Mouse (Mus musculus): ENCODE results near the gene Gm20379.

The Gm20379 gene

DNA sequence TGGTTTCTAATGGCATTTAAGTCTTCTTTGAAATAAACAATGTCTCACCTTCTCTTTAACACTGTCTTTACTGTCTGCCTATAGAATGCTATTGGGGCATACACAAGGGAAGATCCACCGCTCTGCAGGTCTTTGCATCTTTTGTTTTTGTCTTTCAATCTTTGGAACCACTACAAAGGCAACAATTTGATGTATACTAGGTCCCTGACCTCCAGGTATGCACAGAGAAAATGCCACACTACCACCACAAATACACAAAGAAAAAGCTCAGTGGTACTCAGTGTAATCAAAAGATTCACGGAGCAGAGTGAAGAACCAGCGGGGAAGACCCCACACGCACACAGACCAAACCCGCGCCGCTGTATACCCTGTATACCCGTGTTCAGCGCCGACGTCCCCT is at the start of gene Gm20379:
Gene Gm20379 (plus strand): TSS at position 301 of the 400 bp plus-strand sequence.
- no peak for DNase-seq (ENCODE audit: low spot score)

DNA sequence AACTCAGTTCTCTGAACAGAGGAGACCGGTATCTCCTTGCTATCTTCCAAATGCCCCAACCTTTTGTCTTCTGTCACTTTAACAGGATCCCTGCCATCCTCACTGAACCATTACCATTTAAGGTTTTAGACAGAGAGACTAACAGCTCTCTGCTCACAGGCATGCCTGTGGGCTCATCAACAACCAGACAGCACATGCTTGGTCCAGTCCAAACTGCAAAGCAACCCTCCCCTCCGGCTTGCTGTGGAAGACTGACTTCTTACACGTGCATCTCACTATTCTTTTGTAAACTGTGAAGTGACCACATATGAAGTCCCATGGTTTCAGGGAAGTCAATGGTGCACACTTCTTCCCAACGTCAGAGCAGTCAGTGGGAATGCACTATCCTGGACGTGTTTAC is 44.5 kb upstream of the Gm20379 start:
- DNase-seq (ENCODE audit: low spot score): no peak

DNA sequence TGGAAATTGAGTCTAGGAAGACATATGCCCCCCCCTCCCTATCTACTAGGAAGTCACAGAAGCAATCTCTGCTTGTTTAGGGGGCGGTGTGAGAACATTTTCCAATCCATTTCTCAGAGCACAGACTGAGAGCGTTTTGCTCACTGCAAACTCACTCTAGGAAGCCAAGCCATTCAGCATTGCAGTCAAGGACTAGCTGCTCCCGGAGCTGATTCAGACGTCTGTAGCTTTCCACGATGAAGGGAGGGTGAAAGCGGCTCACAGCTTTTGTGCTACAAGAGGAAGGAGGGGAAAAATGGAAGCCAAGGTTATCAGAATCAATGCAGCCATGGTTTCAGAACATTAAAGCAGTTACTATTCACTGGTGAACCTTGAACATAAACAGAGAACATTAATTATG is 42.2 kb upstream of the Gm20379 start:
- DNase-seq (ENCODE audit: low spot score): no peak

DNA sequence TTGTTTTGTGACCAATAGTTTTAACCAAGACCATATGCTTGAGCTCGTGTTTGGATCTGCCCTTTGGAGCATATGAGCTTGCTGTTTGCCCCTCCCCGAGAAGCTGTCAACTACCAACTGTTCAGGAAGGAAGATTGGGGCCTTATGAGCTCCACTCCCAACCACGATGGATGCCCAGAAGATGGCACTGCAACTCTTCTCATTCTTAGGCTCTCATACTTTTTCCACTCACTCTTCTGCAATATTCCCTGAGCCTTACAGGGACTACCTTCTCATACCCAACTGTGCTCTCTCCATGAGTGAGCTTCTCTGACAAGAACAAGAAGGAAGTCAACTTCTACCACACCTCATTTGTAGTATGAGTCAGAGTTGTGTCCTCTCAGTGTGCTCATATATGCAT is 38.7 kb upstream of the Gm20379 start:
- DNase-seq (ENCODE audit: low spot score): no peak

DNA sequence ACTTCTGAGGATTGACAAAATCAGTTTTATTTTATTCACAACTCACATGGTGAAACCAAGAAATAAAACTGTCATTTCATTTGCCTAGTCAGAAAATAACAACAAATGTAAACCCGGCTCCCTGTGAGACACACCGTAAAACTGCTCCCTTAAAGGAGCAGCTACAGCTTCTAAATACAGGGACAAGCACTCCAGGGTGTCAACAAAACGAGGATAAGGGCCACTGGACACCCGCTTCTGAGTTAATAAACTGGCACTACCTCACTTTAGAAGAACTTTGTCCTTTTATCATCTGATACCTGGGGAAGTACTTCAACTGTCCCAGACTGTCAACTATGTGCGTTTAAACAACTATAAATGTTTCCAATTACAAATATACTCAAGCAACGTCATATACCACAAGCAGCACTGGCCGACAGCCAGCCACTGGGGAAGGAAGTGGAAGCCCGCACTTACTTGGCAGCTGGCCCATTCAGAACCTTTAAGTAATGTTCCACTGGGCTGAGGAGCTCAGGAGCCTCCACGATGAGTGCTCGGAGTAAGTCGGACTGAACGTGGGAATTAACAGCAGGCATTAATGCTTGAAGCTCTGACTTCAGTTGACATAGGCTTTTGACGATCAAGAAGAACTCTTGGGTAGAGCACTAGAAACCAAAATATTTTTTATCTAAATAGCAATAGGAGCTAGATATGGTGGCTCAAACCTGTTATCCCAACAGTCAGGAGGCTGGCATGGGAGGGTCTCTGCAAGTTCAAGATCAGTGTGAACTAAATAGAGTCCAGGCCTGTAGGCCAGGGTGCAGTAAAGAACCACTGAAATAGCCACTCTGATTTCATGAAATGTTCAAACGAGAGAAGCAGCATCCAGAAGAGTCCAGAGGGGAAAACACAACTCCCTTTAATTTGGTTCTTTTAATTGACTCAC is 31.2 kb upstream of the Gm20379 start:
- DNase-seq (ENCODE audit: low spot score): peak; percentile 32

DNA sequence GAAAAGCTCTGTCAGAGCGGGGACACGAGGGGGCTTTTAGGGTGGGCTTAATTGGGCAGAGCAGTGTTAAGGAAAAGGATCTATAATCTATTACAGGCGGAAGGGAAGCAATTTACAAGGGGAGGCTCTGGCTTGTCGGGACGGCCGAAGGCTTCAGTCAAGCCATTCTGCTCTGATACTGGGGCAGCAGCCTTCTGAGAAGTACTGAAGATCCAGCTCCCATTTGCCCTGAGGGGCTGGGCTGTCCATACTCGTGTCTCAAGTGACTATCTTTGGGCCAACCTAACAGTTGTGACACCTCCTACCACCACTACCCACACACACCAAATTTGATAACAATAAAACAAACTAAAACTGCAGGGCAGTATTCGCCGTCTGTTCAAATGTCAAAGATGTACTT is 30.5 kb upstream of the Gm20379 start:
- no peak for DNase-seq (ENCODE audit: low spot score)

DNA sequence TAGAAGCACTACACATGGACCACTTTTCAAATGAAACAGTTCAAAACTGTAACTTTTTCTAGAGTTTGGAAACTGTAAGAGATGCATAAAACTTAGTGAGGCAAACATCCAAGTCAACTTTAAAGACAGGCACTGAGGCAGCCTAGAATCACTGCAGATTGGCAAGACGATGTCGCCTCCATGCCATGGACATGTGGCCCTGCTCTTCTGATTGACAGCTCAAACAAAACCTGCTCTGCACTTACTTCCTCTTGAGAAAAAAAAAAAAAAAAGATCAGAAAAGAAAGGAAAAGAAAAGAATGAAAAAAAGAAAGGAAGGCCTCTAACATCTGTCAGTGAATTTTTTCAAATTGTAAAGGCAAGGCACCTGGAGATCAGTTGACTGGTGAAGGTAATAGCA is 28.8 kb upstream of the Gm20379 start:
- DNase-seq (ENCODE audit: low spot score): no peak

DNA sequence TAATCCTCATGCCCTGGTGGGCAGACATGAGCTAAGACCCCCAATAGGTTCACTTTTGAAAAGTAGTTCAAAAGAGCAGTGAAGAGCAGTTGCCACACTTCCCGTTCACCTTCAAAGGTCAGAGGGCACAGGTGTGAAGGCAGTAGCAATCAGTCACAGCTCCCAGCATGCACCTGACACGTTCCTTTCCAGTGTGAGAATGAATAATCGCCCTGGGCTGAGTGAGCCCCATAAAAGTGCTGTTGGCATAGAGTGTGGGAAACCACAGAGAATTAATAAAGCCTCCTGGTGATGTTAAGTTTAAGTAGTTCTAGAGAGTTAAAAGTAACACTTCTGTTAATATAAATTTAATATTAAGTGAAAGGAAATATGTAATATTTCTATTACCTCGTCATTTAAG is 14.2 kb upstream of the Gm20379 start:
- no peak for DNase-seq (ENCODE audit: low spot score)

DNA sequence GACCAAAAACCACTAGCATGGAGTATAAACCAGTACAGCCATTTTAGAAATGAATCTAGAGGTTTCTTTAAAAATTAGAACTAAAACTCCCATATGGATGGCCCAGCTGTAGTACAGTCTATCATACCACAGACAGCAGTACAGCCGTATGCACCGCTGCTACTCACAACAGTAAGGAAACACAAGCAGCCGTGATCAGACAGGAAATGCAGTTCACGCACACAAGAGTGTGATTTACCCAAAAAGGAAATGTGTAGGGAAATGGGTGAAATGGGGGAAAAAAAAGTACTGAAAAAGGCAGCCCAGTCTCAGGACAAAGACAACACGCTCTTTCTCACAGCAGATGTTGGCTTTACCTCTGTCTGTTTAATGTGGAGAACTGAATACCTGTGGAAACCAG is 11.9 kb upstream of the Gm20379 start:
- no peak for DNase-seq (ENCODE audit: low spot score)

DNA sequence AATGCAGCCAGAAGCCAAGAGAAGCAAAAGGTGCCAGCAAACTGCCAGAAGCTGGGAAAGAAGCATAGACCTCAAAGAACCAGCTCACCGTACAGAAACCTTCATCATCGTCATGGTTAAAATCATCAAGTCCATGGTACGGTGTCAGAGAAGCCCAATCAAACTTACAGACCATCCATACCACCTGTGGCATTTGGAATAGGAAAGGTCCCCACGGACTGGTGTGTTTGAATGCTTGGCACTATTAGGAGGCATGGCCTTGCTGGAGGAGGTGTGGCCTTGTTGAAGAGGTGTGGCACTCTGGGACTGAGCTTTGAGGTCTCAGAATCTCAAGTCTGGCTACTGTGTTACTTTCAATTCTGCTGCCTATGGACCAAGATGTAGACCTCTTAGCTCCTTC is 9.3 kb upstream of the Gm20379 start:
- no peak for DNase-seq (ENCODE audit: low spot score)

DNA sequence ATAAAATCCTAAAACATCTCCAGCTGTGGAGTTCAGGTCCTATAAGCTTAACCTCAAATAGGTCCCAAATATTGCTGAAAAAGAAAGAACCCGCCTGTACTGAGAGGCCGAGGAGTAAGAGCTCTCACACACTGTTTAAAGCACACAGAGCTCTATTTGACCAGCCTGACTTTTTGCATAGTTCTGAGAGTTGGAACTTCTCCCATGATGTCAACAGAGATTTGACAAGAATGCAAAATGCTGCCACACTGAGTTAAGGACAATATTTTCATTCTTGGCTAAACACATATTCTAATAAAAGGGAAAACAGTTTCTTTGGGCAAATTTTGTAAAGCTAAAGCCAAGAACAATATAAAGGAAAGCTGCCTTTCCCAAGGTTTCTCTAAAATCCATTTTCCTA is 8.8 kb upstream of the Gm20379 start:
- no peak for DNase-seq (ENCODE audit: low spot score)

DNA sequence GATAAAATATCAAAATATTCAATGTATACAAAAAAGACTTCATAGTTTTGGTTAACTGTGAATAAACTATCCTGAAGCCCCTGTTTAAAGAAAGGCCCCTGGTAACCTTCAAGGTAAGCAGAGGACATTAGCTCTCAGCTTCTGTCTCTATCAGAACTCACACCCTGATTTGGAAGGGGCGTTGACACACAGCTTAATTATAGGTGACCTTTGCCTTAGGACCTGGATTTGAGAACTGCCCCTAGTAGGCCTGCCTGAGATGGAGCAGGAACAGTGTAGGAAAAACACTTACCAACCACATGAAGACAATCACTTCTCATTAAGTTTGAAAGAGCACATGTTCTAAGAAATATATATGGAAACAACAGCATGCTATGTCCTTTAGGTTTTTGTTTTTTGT is 6.3 kb upstream of the Gm20379 start:
- no peak for DNase-seq (ENCODE audit: low spot score)

DNA sequence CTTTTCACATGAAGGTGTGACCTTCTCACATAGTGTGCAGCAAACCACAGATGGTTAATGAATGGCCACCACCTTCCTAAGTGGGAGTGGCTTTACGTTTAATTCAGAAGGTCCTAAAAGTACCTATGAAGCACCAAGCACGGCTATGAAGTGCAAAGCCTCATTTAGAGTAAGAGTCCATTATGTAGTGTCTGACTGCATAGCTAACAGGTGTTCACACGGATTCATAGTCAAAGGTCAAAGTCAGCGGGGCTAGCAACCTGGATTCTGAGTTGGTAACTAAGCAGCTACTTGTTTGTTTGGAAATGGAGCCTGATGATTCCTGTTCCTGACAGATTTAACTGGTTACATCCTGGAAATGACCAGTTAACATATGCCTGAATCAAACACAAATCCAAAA is 4.0 kb upstream of the Gm20379 start:
- DNase-seq (ENCODE audit: low spot score): no peak

DNA sequence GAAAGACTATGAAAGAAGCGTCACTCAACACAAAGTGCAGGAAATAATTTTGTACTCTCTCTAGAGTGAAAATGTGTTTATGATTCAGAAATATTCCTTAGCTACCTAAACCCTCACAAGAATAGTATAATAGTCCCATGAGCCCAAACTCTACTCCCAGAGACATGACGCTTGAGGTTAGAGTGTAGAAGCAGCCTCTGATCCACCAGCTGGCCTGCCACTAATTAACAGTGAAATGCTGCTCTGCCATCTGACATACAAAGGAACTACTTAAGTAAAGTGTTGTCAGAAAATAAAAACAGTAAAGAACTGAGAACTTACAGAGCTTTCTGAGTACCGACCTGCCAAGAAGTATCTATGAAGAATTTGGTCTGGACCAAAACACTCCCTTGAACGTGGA is 3.3 kb upstream of the Gm20379 start:
- DNase-seq (ENCODE audit: low spot score): no peak

DNA sequence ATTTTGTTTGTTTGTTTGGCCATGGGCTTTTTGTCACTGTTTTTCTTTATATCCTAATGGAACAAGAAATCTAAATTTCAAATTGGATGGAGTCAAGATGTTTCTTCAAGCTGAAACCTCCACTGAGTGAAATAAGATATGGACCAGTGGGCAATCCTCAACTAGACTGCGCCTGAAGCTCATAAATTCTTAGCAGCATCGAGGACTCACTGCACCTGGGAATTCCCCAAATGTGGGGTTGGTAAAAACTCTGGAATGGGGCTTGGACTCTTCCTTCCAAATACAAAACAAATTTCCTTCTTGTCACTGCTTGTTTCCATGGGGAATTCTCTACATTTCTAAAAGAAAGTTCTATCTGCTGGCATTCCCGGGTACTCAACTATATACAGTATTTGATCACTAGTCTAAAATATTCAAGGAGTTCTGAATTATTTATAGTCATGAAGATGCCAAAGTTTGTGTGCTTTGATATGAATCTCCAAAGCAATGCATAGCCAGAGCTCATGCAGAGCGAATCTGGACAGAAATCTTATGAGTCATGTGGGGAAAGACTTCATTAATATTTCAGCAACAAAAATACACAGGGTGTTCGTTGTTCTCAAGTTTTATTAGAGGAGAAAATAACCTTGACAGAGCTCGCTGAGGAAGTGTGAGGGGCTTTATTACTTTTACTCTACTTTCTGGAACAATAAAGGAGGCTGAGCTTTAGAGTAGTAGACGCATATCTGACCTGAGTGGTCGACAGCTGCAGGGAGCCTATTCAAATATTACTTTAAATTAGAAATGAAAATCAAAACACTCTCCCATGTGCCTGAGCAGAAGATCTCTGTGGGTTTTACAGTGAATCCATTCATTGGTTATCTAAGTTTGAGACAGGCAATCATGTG is 2.5 kb upstream of the Gm20379 start:
- no peak for DNase-seq (ENCODE audit: low spot score)

DNA sequence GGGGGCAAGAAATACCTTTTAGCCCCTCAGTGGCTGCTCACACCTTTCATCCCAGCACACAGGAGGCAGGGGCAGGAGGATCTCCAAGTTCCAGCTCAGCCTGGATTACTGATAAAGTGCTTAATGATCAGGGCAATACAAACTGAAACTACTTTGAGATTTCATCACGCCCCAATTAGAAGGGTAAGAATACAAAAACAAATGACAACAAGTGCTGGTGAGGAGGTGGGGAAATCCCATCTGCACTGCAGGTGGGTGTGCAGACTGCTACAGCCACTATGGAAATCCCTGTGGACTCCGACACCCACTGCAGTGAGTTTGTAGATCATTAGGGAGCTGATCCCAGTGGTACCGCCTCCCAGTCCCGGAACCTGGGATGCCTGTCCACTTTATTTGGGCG is 1.5 kb upstream of the Gm20379 start:
- DNase-seq (ENCODE audit: low spot score): no peak

DNA sequence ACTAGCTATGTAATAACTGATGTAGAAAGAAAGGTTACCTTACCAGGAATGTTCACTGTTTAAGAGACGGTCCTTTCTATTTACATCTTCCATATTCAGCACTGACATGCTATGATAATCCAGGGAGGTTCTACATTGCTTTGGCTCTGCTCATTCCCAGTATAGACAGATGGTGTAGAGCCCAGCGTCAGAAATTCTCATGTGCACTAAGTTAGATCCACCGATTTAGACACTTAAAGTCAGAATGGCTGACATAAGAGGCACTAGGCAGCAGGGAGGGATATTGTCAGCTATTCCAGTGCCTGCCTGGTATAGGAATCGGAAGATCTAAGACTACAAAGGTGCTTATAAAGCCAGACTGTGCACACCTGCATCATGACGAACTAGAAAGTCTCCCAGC is 8.8 kb downstream of the Gm20379 start:
- DNase-seq (ENCODE audit: low spot score): no peak

DNA sequence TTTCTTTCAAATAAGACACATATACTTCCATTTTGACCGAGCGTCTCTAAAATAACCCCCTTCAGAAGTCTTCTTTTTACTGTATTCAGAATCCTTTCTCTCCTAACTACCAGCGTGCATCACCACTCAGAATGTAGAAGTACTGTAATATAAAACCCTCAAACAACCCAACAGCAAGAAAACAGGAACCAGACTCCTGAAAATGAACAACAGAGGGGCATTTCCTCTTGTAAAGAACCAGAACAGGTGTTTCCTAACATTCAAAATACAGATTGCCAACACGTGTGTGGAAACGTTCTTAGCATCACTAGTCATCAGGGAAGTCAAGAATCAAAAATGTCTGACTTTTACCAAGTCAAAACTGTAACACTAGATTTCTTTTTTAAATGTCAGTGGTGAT is 15.0 kb downstream of the Gm20379 start:
- no peak for DNase-seq (ENCODE audit: low spot score)

DNA sequence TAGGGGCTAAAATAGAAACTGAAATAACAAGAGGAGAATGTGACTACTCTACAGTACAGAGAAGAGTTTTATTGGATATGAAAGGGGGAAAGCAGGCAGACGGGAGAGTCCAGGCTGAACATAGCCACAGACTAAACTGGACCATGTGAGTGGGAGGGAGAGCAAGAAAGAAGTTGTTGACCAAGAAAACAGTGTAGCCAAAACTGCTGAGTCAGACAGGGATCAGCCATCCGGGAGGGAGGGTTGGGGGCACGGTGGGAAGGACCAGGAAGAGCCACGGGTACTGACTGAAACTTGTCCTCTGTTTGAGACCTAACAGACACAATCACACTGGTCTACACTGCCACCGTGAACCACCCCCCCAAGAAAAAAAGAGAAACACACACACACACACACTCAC is 20.2 kb downstream of the Gm20379 start:
- no peak for DNase-seq (ENCODE audit: low spot score)

DNA sequence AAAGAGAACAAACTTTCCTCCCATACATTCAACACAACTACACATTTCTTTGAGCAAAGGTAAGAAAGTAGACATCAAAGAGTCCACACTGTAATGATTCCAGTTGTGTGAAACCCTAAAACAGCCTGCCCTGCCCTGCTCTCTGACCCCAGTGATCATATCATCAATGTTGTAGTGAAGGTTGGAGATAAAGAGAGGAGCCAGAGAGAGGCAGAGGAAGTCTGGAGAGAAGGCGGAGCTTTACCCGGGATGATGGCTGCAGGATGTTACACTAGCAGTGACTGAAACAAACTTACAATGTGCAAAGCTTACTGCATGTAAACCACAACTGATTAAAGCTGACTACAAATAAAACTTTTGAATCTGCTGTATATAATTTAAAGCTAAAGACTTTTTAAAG is 22.2 kb downstream of the Gm20379 start:
- no peak for DNase-seq (ENCODE audit: low spot score)

DNA sequence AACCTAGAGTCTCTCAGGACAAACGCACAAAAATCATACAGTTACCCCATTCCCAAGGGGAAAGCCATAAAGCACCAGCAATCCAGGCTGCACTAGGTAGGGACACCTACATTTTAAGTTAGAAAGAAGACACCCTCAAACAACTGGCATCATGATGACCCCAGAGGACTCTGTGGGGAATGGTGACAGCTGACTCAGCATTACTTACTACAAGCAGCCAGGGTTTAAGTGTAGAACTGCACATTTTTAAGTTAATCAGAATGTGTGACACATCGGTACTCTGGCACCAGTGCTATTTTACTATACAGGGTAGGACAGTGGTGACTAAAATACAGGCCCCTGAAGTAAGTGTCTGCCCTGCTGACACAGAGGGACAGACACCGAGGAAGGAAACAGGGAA is 24.8 kb downstream of the Gm20379 start:
- no peak for DNase-seq (ENCODE audit: low spot score)

DNA sequence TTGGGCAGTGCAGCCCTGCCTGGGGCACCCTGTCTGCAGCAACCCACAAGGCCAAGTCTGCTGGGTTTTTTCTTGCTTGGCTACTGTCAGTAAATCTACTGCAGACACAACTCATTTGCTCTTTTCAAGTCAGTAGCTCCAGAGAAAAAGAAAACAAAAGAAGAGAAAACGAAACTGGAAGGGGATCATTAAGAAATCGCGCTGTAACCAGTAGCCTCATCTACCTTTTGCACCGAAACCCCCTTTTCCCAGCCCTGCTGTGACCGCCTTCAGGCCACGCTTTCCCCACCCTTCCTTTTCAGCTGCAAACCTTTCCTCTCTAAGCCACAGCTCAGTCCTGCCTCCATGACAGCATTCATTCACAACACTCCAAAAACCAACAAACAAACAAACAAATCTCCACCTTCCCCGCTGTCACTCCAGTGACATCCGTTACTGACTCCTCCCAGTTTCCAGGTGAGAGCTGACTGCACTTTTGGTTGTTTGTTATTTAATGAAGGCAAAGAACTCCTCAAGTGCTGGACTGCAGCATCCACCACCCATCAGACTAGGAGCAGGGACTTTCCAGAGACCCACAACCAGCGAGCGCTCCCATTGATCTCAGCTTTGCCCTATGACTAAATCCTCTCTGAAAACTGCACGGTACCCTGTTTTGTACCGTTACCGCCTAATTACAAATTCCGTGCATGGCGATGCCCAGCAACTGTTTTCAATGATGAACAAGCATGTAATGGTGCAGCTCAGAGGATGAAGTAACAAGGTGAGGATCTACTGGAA is 26.5 kb downstream of the Gm20379 start:
- DNase-seq (ENCODE audit: low spot score): no peak

Measured in spleen, adult 12 weeks (tissue).